Mouse (Mus musculus): ENCODE results near the gene Nasp. TPM values are rescaled to one million over a fixed set of nuclear protein-coding genes. Genes with fewer than 3 reads are reported as not detected.

Gene Nasp
- 10 to 100 TPM; 26.8 to 31.5 TPM for total RNA-seq (2023)

GRCm38 (mm10) chr4:116627722-116628662, at the start of gene Nasp:
Nasp (minus strand) TSS chr4:116627941.

GRCm38 (mm10) chr4:116650924-116651796, 23.4 kb upstream of the Nasp start, which contains the start of gene Akr1a1:
Akr1a1 (minus strand) TSS chr4:116651680.

GRCm38 (mm10) chr4:116596379-116596778, 31.4 kb downstream of the Nasp start, which contains the start of gene Ccdc17:
Ccdc17 (plus strand) TSS chr4:116596654.

GRCm38 (mm10) chr4:116557306-116558121, 70.2 kb downstream of the Nasp start, which contains the start of gene Gpbp1l1:
Gpbp1l1 (plus strand) TSS chr4:116557658.

GRCm38 (mm10) chr4:116555413-116556300, 72.1 kb downstream of the Nasp start, which contains the start of gene Tmem69:
Tmem69 (minus strand) TSS chr4:116555936.

Other genes with a start within 250 kb of the Nasp start
- gene Mast2, start 163.8 kb downstream of the Nasp start, total RNA-seq (2023), result 10 to 100 TPM; 15.4 to 22.0 TPM
- 1 to 10 TPM; 8.8 to 9.1 TPM for gene Ipp, start 120.4 kb downstream of the Nasp start, total RNA-seq (2023)
- gene Tmem69, start 72.0 kb downstream of the Nasp start, total RNA-seq (2023), result 10 to 100 TPM in 1 of 2 experiments, 1 to 10 TPM in 1; 9.0 to 11.8 TPM
- gene Gpbp1l1, start 70.3 kb downstream of the Nasp start, total RNA-seq (2023), result 10 to 100 TPM; 77.5 to 82.1 TPM
- gene Ccdc17, start 31.3 kb downstream of the Nasp start, total RNA-seq (2023), result 1 to 10 TPM; 7.9 to 8.1 TPM
- gene Akr1a1, start 23.7 kb upstream of the Nasp start, total RNA-seq (2023), result 100 to 1,000 TPM; 454 to 549 TPM
- 100 to 1,000 TPM; 290 to 366 TPM for gene Prdx1, start 57.6 kb upstream of the Nasp start, total RNA-seq (2023)
- 1 to 10 TPM; 2.5 to 4.1 TPM for gene Mmachc, start 80.5 kb upstream of the Nasp start, total RNA-seq (2023)
- gene Ccdc163, start 80.6 kb upstream of the Nasp start, total RNA-seq (2023), result 10 to 100 TPM; 12.4 to 19.0 TPM
- 10 to 100 TPM in 1 of 2 experiments, 1 to 10 TPM in 1; 9.7 to 11.5 TPM for gene Tesk2, start 93.0 kb upstream of the Nasp start, total RNA-seq (2023)
- 10 to 100 TPM; 21.5 to 23.0 TPM for gene Toe1, start 179.7 kb upstream of the Nasp start, total RNA-seq (2023)
- gene Mutyh, start 179.8 kb upstream of the Nasp start, total RNA-seq (2023), result 1 to 10 TPM; 3.3 to 3.6 TPM
- not detected for gene Hpdl, start 193.8 kb upstream of the Nasp start, total RNA-seq (2023)
- not detected for gene Zswim5, start 249.4 kb upstream of the Nasp start, total RNA-seq (2023)